Mouse (Mus musculus) hindbrain, embryonic 14.5 days (tissue): ENCODE results near the gene Enpp7. TPM values are rescaled to one million over a fixed set of nuclear protein-coding genes. Genes with fewer than 3 reads are reported as not detected.

Experiments
- ATAC-seq: fragments of 200-750 bp; cut with Nextera tagmentation; 2 replicates; pipeline ENCODE4 v1.8.0; 2017; ENCODE audit warnings: moderate number of reproducible peaks, mild to moderate bottlenecking, moderate TSS enrichment, moderate library complexity; ENCODE audit not compliant: low FRiP score
- DNase-seq: peaks from one replicate; pipeline ENCODE4 v3.0.0-alpha.2; 2015; ENCODE audit warnings: low spot score
- H3K27ac ChIP-seq: fragments of 300-500 bp; sonication (generic); 2 replicates; pipeline ENCODE4 v1.5.1; 2014; ENCODE audit warnings: mild to moderate bottlenecking, moderate library complexity
- H3K27me3 ChIP-seq: fragments of 300-500 bp; sonication (generic); 2 replicates; pipeline ENCODE4 v1.6.1; 2014; ENCODE audit warnings: mild to moderate bottlenecking, low read length, mixed read lengths; ENCODE audit not compliant: control insufficient read depth, insufficient read depth
- H3K36me3 ChIP-seq: fragments of 300-500 bp; sonication (generic); replicated peaks from 2 replicates; pipeline ENCODE4 v1.6.1; 2014; ENCODE audit not compliant: control insufficient read depth, insufficient read depth
- H3K4me1 ChIP-seq: fragments of 300-500 bp; sonication (generic); replicated peaks from 2 replicates; pipeline ENCODE4 v1.6.1; 2014; ENCODE audit warnings: antibody characterized with exemption, low read length, mixed read lengths; ENCODE audit not compliant: control insufficient read depth, insufficient read depth
- H3K4me2 ChIP-seq: fragments of 300-500 bp; sonication (generic); replicated peaks from 2 replicates; pipeline ENCODE4 v1.6.1; 2014; ENCODE audit warnings: mild to moderate bottlenecking, moderate library complexity
- H3K4me3 ChIP-seq: fragments of 300-500 bp; sonication (generic); replicated peaks from 2 replicates; pipeline ENCODE4 v1.5.1; 2014; ENCODE audit warnings: mild to moderate bottlenecking, low read length
- H3K9ac ChIP-seq: fragments of 300-500 bp; sonication (generic); 2 replicates; pipeline ENCODE4 v1.6.1; 2014
- H3K9me3 ChIP-seq: fragments of 300-500 bp; sonication (generic); 2 replicates; pipeline ENCODE4 v1.6.1; 2016; ENCODE audit warnings: low read length; ENCODE audit not compliant: control insufficient read depth
- WGBS: fragments of 180-500 bp; shearing (Covaris S2); extraction: QIAGEN DNeasy Blood & Tissue Kit; methylation state at CpG from one replicate; pipeline ENCODE4 v1.1.7; 2014; 5-methylcytosine and 5-hydroxymethylcytosine counted together
- polyA plus RNA-seq: library from polyadenylated mRNA; unstranded; fragments of >200 nt; fragmentation: Nextera tagmentation; extraction: Ambion mirVana; gene quantifications from 2 replicates; pipeline ENCODE4 v1.2.1, GENCODE M21; 2014

The Enpp7 gene
- polyA plus RNA-seq, 1 experiment from 2014 or later: not detected

- H3K36me3 ChIP-seq: no peaks in the 10 kb centered on the region
- ATAC-seq (no peak), DNase-seq (no peak)
- no peaks in the 10 kb centered on the region for H3K27me3 ChIP-seq
- H3K4me3 ChIP-seq: no peak overlapping the region
- H3K9me3 ChIP-seq: no peaks in the 10 kb centered on the region
- WGBS: 61% methylated on average over 5 of the region's 5 CpGs
- H3K4me1 ChIP-seq: 0 out of 2 replicates have a peak, but pooled peaks cover 5% of the 10 kb centered on the region
- H3K4me2 ChIP-seq: no peak overlapping the region
- no peak overlapping the region for H3K9ac ChIP-seq
- no peak overlapping the region for H3K27ac ChIP-seq
These were observed 2.4 kb upstream of the Enpp7 start for GRCm38 (mm10) chr11:118985571-118985970.

DNA sequence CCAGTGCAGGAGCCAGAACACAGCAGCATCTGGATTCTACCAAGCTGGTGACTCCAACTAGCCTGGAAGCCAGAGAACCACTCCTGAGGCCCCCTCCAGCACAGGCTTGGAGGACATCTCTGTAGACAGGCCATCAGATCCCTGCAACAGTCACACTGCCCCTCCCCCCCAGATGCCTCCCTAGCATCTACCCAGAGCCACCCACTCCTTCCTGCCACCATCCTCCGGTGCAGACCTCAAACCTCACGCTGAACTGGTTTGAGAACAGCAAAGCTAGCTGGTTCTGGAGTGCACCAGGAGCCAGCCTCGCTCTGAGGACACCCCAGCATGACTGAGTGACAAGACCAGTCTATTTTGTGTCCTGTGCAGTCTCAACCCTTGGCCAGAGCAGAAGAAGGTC is 4.8 kb downstream of the Enpp7 start:
- Histone ChIP-seq H3K4me3 (no peak overlapping the region), H3K4me2 (no peak overlapping the region), H3K9ac (no peak overlapping the region), H3K4me1 (peaks cover 5% of the 10 kb centered on the region; the same call in 1 of the 2 replicates), H3K27me3 (no peaks in the 10 kb centered on the region), H3K27ac (no peak overlapping the region), H3K36me3 (no peaks in the 10 kb centered on the region), H3K9me3 (no peaks in the 10 kb centered on the region)
- no peak for DNase-seq
- ATAC-seq: no peak
- 77% methylated on average over 3 of the region's 3 CpGs for WGBS

DNA sequence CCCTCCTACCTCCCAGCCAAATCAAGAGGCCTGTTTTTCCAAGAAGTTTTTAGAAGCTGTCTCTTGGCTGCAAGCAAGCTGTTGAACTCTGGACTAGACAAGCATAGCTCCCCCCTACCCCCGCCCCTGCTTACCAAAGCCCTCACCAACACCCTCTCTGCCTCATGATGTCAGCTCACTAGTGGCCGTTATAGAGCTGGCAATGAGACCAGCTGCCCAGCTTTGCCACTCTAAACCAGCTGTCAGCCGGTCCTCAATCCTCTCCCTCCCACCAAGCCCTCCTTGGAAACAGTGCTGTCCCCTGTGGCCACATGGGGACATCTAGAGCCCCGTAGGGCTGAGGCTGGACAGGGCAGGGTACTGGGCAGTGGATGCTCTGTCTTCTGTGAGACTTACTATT is 7.5 kb downstream of the Enpp7 start:
- DNase-seq (no peak), ATAC-seq (no peak)
- 17% methylated on average over 4 of the region's 4 CpGs for WGBS
- Histone ChIP-seq H3K4me3 (no peak overlapping the region), H3K4me1 (peaks cover 24% of the 10 kb centered on the region), H3K27ac (no peak overlapping the region), H3K4me2 (no peak overlapping the region), H3K9ac (no peak overlapping the region), H3K36me3 (no peaks in the 10 kb centered on the region), H3K9me3 (no peaks in the 10 kb centered on the region), H3K27me3 (no peaks in the 10 kb centered on the region)

DNA sequence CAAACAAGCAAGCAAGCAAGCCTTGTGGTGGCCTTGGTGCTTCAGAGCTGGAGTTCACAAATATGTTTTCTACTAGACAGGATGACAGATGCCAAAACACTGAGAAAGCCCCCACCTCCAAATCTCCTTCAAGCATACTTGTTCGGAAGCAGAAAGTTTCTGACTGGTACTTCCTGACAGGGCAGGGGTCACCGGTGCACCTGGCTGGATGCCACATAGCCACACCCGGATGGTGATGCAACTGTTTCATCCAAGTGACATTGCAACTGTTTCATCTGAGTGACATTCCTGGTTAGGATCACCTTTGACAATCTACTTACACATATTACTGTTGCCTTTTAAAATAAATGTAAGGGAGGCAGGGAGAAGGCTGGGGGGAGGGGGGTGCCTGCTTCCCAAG is 9.2 kb downstream of the Enpp7 start:
- no peak overlapping the region for H3K9ac ChIP-seq
- no peaks in the 10 kb centered on the region for H3K27me3 ChIP-seq
- H3K4me1 ChIP-seq: peaks cover 24% of the 10 kb centered on the region
- WGBS: 87% methylated on average over 3 of the region's 3 CpGs
- no peak overlapping the region for H3K4me3 ChIP-seq
- ATAC-seq (no peak), DNase-seq (no peak)
- H3K9me3 ChIP-seq: no peaks in the 10 kb centered on the region
- no peaks in the 10 kb centered on the region for H3K36me3 ChIP-seq
- H3K27ac ChIP-seq: no peak overlapping the region
- H3K4me2 ChIP-seq: no peak overlapping the region

DNA sequence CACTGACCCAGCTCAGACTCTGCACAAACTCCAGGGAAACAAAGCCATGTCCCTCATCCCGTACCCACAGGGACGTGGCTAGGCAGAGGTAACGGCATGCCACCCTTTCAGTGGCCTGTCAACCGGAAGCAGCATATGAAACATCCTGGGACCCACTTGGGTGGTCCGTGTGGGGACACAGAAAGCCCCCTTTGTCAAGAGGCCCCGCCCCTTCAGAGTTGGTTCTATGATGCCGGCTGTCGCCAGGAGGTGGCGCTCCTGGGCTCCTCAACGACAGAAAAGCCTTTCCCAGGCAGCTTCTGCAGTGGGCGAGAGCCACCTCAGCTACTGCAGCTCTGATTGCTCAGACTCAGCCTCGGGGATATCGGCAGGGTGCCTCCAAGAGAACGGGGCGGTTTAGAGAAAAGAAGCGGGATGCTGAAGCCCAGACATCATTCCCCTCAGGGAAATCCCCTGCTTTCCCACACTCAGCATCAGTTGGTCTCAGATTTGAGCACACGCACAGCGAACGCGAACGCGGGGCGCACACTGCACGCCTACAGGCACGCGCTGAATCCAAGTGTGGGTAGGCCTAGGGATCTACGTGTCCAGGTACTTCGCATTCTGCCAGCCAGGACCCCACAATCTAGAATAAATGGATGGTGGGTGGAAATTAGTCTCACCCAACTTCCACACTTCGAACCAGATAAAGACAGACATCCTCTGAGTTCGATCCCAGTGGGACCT is 10.7 kb downstream of the Enpp7 start:
- peak overlapping the region; percentile 76 for H3K27ac ChIP-seq
- DNase-seq (peak; percentile 96), ATAC-seq (peak; percentile 82)
- peak overlapping the region; percentile 15 for H3K4me3 ChIP-seq
- no peaks in the 10 kb centered on the region for H3K36me3 ChIP-seq
- WGBS: 4% methylated on average over 30 of the region's 30 CpGs
- peak overlapping the region; percentile 59 for H3K4me2 ChIP-seq
- no peaks in the 10 kb centered on the region for H3K27me3 ChIP-seq
- no peaks in the 10 kb centered on the region for H3K9me3 ChIP-seq
- H3K4me1 ChIP-seq: peaks cover 24% of the 10 kb centered on the region
- H3K9ac ChIP-seq: peak overlapping the region; percentile 46; the same call in 1 of the 2 replicates

- H3K27me3 ChIP-seq: no peaks in the 10 kb centered on the region
- DNase-seq (peak; percentile 64), ATAC-seq (peak; percentile 61)
- WGBS: 3% methylated on average over 26 of the region's 26 CpGs
- no peaks in the 10 kb centered on the region for H3K9me3 ChIP-seq
- peak overlapping the region; percentile 46; the same call in 1 of the 2 replicates for H3K9ac ChIP-seq
- peaks cover 24% of the 10 kb centered on the region for H3K4me1 ChIP-seq
- no peak overlapping the region; the same call in 1 of the 2 replicates for H3K4me3 ChIP-seq
- H3K36me3 ChIP-seq: no peaks in the 10 kb centered on the region
- H3K4me2 ChIP-seq: peak overlapping the region; percentile 59
- peak overlapping the region; percentile 76 for H3K27ac ChIP-seq
These were observed 11.4 kb downstream of the Enpp7 start for GRCm38 (mm10) chr11:118999361-118999804.

- DNase-seq (no peak), ATAC-seq (no peak)
- no peak overlapping the region for H3K27ac ChIP-seq
- 62% methylated on average over 2 of the region's 2 CpGs for WGBS
- H3K4me3 ChIP-seq: no peak overlapping the region
- no peak overlapping the region for H3K4me2 ChIP-seq
- H3K36me3 ChIP-seq: no peaks in the 10 kb centered on the region
- no peak overlapping the region for H3K9ac ChIP-seq
- peaks cover 20% of the 10 kb centered on the region for H3K4me1 ChIP-seq
- no peaks in the 10 kb centered on the region for H3K27me3 ChIP-seq
- H3K9me3 ChIP-seq: no peaks in the 10 kb centered on the region
These were observed 12.9 kb downstream of the Enpp7 start for GRCm38 (mm10) chr11:119000877-119001276.

DNA sequence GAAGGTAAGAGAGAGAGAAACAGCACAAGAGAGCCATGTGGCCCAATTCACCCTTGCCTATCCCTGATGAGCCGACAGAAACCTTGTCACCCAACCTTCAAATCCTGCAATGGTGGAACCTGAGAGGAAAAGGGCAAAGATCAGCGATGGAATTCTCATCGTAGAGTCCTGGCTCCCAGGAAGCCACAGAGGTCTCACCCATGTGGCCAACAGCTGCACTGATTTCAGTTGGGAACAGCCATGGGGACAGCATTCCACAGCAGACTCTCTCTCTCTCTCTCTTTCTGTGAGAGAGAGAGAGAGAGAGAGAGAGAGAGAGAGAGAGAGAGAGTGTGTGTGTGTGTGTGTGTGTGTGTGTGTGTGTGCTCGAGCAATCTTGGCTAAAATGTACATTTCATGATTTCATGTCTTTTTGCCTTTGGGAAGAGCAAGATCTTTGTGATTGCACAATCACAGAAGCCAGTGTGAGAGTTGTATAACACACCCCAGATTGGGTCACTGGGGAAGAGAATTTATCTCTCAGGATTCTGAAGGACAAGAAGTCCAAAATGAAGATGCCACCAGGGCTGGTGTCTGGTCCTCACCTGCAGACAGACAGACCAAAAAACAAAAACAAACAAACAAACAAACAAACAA is 13.6 kb downstream of the Enpp7 start:
- no peak overlapping the region for H3K27ac ChIP-seq
- peaks cover 20% of the 10 kb centered on the region for H3K4me1 ChIP-seq
- ATAC-seq: no peak
- H3K27me3 ChIP-seq: no peaks in the 10 kb centered on the region
- H3K9me3 ChIP-seq: no peaks in the 10 kb centered on the region
- H3K4me3 ChIP-seq: no peak overlapping the region
- WGBS: 74% methylated on average over 4 of the region's 4 CpGs
- no peak overlapping the region for H3K4me2 ChIP-seq
- no peak for DNase-seq
- H3K36me3 ChIP-seq: no peaks in the 10 kb centered on the region
- no peak overlapping the region for H3K9ac ChIP-seq

GRCm38 (mm10) chr11:119005547-119006275 is 17.7 kb downstream of the Enpp7 start:
- no peak overlapping the region for H3K4me2 ChIP-seq
- ATAC-seq: no peak
- 89% methylated on average over 10 of the region's 10 CpGs for WGBS
- 0 out of 2 replicates have a peak, but pooled peaks cover 3% of the 10 kb centered on the region for H3K4me1 ChIP-seq
- H3K36me3 ChIP-seq: no peaks in the 10 kb centered on the region
- no peak overlapping the region for H3K27ac ChIP-seq
- H3K9me3 ChIP-seq: no peaks in the 10 kb centered on the region
- no peak overlapping the region for H3K9ac ChIP-seq
- no peaks in the 10 kb centered on the region for H3K27me3 ChIP-seq
- DNase-seq: no peak
- H3K4me3 ChIP-seq: no peak overlapping the region
